Mouse (Mus musculus) midbrain, embryonic 11.5 days (tissue): ENCODE results near the gene Filip1. TPM values are rescaled to one million over a fixed set of nuclear protein-coding genes. Genes with fewer than 3 reads are reported as not detected.

ENCODE experiments used
- ATAC-seq: fragments of 200-750 bp; cut with Nextera tagmentation; 2 replicates; pipeline ENCODE4 v1.8.0; 2017; ENCODE audit warnings: moderate TSS enrichment, moderate library complexity; ENCODE audit not compliant: low FRiP score
- DNase-seq: peaks from one replicate; pipeline ENCODE4 v3.0.0; 2015; ENCODE audit warnings: low spot score; ENCODE audit errors: missing footprints
- H3K27ac ChIP-seq: fragments of 300-500 bp; sonication (generic); 2 replicates; pipeline ENCODE4 v1.5.1; 2014; ENCODE audit warnings: low read depth, low read length
- H3K27me3 ChIP-seq: fragments of 300-500 bp; sonication (generic); 2 replicates; pipeline ENCODE4 v1.6.1; 2014; ENCODE audit warnings: mild to moderate bottlenecking, low read length, moderate library complexity, mixed read lengths; ENCODE audit not compliant: control insufficient read depth, insufficient read depth
- H3K36me3 ChIP-seq: fragments of 300-500 bp; sonication (generic); 2 replicates; pipeline ENCODE4 v1.6.1; 2014; ENCODE audit warnings: mild to moderate bottlenecking, low read length, moderate library complexity, mixed read lengths; ENCODE audit not compliant: control insufficient read depth, insufficient read depth
- H3K4me1 ChIP-seq: fragments of 300-500 bp; sonication (generic); 2 replicates; pipeline ENCODE4 v1.6.1; 2014; ENCODE audit warnings: low read length; ENCODE audit not compliant: control insufficient read depth, insufficient read depth
- H3K4me2 ChIP-seq: fragments of 300-500 bp; sonication (generic); 2 replicates; pipeline ENCODE4 v1.6.1; 2014; ENCODE audit warnings: mild to moderate bottlenecking, moderate library complexity
- H3K4me3 ChIP-seq: fragments of 300-500 bp; sonication (generic); 2 replicates; pipeline ENCODE4 v1.5.1; 2014; ENCODE audit warnings: low read depth, low read length
- H3K9ac ChIP-seq: fragments of 300-500 bp; sonication (generic); 2 replicates; pipeline ENCODE4 v1.6.1; 2014; ENCODE audit warnings: low read length
- H3K9me3 ChIP-seq: fragments of 300-500 bp; sonication (generic); 2 replicates; pipeline ENCODE4 v1.6.1; 2016; ENCODE audit warnings: low read length; ENCODE audit not compliant: control insufficient read depth
- WGBS: fragments of 180-500 bp; shearing (Covaris S2); extraction: QIAGEN DNeasy Blood & Tissue Kit; methylation state at CpG from one replicate; pipeline ENCODE4 v1.1.7; 2014; 5-methylcytosine and 5-hydroxymethylcytosine counted together
- polyA plus RNA-seq: library from polyadenylated mRNA; unstranded; fragments of >200 nt; fragmentation: Nextera tagmentation; extraction: Ambion mirVana; gene quantifications from 2 replicates; pipeline ENCODE4 v1.2.1, GENCODE M21; 2014

Filip1 gene
- polyA plus RNA-seq, 1 experiment from 2014 or later = 11.6 TPM

DNA sequence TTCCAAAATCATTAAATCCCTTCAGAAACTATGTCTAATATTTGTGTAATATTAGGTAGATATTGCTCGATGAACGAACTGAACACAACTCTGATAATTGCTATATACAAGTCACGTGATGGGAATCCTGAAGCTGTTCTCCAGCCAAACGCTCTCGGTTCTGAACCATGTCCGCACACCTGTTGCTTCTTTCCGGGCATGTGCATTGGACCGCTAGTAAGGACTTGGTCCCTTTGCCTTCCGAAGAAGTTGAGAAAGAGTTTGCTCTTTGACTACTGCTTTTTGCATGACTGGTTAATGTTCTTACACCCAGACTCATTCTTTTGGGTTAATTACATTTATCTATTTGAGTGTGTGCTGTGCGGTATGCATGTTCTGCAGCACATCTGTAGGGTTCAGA is 207.2 kb downstream of the Filip1 start:
- ATAC-seq = no peak
- H3K4me1 ChIP-seq = no peaks in the 10 kb centered on the region
- no peak overlapping the region for H3K27ac ChIP-seq
- no peak overlapping the region for H3K9ac ChIP-seq
- no peaks in the 10 kb centered on the region for H3K27me3 ChIP-seq
- H3K9me3 ChIP-seq = no peaks in the 10 kb centered on the region
- H3K4me2 ChIP-seq = no peak overlapping the region
- no peak for DNase-seq
- no peaks in the 10 kb centered on the region for H3K36me3 ChIP-seq
- no peak overlapping the region for H3K4me3 ChIP-seq
- WGBS = 87% methylated on average over 10 of the region's 10 CpGs

DNA sequence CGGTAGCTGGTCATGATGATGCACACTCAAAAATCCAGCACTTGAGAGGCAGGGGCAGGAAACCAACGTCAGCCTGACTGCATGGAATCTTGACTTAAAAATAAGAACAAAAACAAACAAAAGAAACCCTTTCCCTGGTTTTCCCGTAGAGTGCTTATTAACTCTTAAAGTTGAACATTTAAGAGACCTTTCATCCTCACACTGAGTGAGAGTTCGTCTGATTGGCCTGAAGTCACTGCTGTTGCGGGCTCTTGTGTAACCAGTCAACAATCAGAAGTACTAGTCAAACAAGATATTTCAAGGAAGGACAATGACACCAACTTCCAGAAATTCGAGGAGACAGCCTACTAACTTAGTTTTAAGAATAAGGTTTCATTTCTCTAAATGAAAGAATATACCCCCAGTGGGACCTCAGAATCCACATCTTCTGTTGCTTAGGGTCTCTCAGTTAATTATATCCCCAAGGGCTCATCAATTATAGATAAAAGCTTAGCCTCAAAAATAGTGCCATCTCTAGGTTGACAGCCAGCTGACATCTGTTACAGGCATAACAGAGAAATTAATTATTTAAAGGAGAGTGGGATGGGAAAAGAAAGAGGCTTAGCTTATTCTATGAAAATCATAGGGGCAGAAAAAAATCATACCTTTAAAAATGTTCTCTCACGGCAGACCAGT is 216.1 kb downstream of the Filip1 start:
- no peak overlapping the region for H3K4me2 ChIP-seq
- no peak for ATAC-seq
- no peaks in the 10 kb centered on the region for H3K36me3 ChIP-seq
- no peak overlapping the region for H3K4me3 ChIP-seq
- DNase-seq = no peak
- peaks cover 7% of the 10 kb centered on the region for H3K4me1 ChIP-seq
- no peaks in the 10 kb centered on the region for H3K27me3 ChIP-seq
- H3K9me3 ChIP-seq = no peaks in the 10 kb centered on the region
- H3K27ac ChIP-seq = no peak overlapping the region
- H3K9ac ChIP-seq = no peak overlapping the region
- 72% methylated on average over 7 of the region's 7 CpGs for WGBS

DNA sequence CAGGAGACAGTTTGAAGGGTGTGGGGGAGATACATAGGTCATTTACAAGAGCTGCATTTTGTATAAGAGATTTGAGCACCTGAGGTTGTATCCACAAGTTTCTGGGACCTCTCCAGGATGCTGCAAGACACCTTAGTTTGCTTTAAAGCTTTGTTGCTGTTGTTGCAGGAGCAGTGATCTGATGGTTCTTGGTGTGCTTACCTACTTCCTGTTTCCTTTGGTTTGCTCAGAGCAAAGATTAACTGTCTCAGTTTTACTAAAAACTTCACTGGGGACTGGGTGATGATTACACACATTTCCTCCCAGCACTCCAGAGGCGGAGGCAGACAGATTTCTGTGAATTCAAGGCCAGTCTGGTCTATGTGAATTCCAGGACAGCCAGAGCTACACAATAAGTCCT is 217.6 kb downstream of the Filip1 start:
- no peaks in the 10 kb centered on the region for H3K9me3 ChIP-seq
- no peak overlapping the region for H3K4me2 ChIP-seq
- H3K27me3 ChIP-seq = no peaks in the 10 kb centered on the region
- no peak overlapping the region for H3K9ac ChIP-seq
- H3K36me3 ChIP-seq = no peaks in the 10 kb centered on the region
- ATAC-seq = no peak
- DNase-seq = no peak
- peaks cover 7% of the 10 kb centered on the region for H3K4me1 ChIP-seq
- 86% methylated on average over 1 of the region's 1 CpGs for WGBS
- H3K27ac ChIP-seq = no peak overlapping the region
- H3K4me3 ChIP-seq = no peak overlapping the region

GRCm38 (mm10) chr9:79792841-79793835 is 219.5 kb downstream of the Filip1 start, which contains the start of gene Tmem30a:
Gene Tmem30a (minus strand): TSS chr9:79793507.
- peak within 1 kb of the TSS; percentile 73 for H3K27ac ChIP-seq
- no peaks in the 10 kb centered on the region for H3K36me3 ChIP-seq
- peak within 1 kb of the TSS; percentile 58 for H3K9ac ChIP-seq
- H3K4me1 ChIP-seq = peaks cover 7% of the 10 kb centered on the region
- under 1% methylated on average over 91 of the region's 91 CpGs for WGBS
- H3K9me3 ChIP-seq = no peaks in the 10 kb centered on the region
- DNase-seq (peak; percentile 100), ATAC-seq (peak; percentile 97)
- H3K4me3 ChIP-seq = peak within 1 kb of the TSS; percentile 79
- H3K4me2 ChIP-seq = peak within 1 kb of the TSS; percentile 65
- H3K27me3 ChIP-seq = no peaks in the 10 kb centered on the region

- DNase-seq (no peak), ATAC-seq (no peak)
- no peak overlapping the region for H3K27ac ChIP-seq
- H3K9me3 ChIP-seq = no peaks in the 10 kb centered on the region
- WGBS = 87% methylated on average over 2 of the region's 2 CpGs
- H3K4me3 ChIP-seq = no peak overlapping the region
- no peak overlapping the region for H3K4me2 ChIP-seq
- no peaks in the 10 kb centered on the region for H3K36me3 ChIP-seq
- no peak overlapping the region for H3K9ac ChIP-seq
- H3K27me3 ChIP-seq = no peaks in the 10 kb centered on the region
- H3K4me1 ChIP-seq = no peaks in the 10 kb centered on the region
Observed at GRCm38 (mm10) chr9:79785794-79786085, 226.9 kb downstream of the Filip1 start.

GRCm38 (mm10) chr9:79784934-79785793 is 227.5 kb downstream of the Filip1 start:
- ATAC-seq (no peak), DNase-seq (no peak)
- WGBS = 89% methylated on average over 2 of the region's 2 CpGs
- no peak overlapping the region for H3K27ac ChIP-seq
- no peaks in the 10 kb centered on the region for H3K9me3 ChIP-seq
- no peaks in the 10 kb centered on the region for H3K27me3 ChIP-seq
- no peaks in the 10 kb centered on the region for H3K4me1 ChIP-seq
- no peak overlapping the region for H3K4me3 ChIP-seq
- H3K36me3 ChIP-seq = no peaks in the 10 kb centered on the region
- no peak overlapping the region for H3K4me2 ChIP-seq
- H3K9ac ChIP-seq = no peak overlapping the region

DNA sequence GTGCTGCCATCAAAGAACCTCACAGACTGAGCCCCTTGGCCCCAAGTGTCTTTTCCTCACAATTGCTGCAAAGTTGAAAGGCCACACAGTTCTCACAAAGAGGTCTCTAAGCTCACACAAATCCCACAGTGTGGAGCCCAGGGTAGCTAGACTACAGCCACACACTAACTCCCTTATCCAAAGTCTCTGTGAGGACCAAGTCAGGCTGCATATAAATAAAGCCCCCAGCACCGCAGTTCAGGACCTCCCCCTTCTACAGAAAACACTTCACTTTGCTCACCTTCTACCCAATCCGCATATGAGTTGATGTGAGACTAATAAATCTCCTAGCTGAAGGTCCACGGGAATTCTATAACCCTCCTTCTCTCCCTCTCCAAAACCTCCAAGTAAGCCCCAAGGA is 228.2 kb downstream of the Filip1 start:
- Histone ChIP-seq H3K4me1 (no peaks in the 10 kb centered on the region), H3K9ac (no peak overlapping the region), H3K27me3 (no peaks in the 10 kb centered on the region), H3K36me3 (no peaks in the 10 kb centered on the region), H3K9me3 (no peaks in the 10 kb centered on the region), H3K4me3 (no peak overlapping the region), H3K4me2 (no peak overlapping the region), H3K27ac (no peak overlapping the region)
- no peak for DNase-seq
- 65% methylated on average over 3 of the region's 3 CpGs for WGBS
- ATAC-seq = no peak

- H3K27me3 ChIP-seq = no peaks in the 10 kb centered on the region
- H3K36me3 ChIP-seq = no peaks in the 10 kb centered on the region
- H3K9ac ChIP-seq = no peak overlapping the region
- H3K9me3 ChIP-seq = no peaks in the 10 kb centered on the region
- 77% methylated on average over 2 of the region's 2 CpGs for WGBS
- DNase-seq (no peak), ATAC-seq (no peak)
- H3K27ac ChIP-seq = no peak overlapping the region
- no peaks in the 10 kb centered on the region for H3K4me1 ChIP-seq
- H3K4me3 ChIP-seq = no peak overlapping the region
- no peak overlapping the region for H3K4me2 ChIP-seq
Observed at GRCm38 (mm10) chr9:79779354-79779753, 233.3 kb downstream of the Filip1 start.
